Mouse (Mus musculus) liver, embryonic 14.5 days (tissue): ENCODE data around the gene Col18a1. TPM values are rescaled to one million over a fixed set of nuclear protein-coding genes. Genes with fewer than 3 reads are reported as not detected.

Experiments
- ATAC-seq: fragments of 200-750 bp; cut with Nextera tagmentation; 2 replicates; pipeline ENCODE4 v1.8.0; 2017; ENCODE audit warnings: moderate number of reproducible peaks, mild to moderate bottlenecking, moderate library complexity; ENCODE audit not compliant: insufficient read depth
- DNase-seq, 3 experiments: peaks; one replicate each; pipeline ENCODE4 v3.0.0-alpha.2; 2012 to 2013; ENCODE audit warnings: low read depth in 3 of 3, low spot score in 3 of 3
- H3K27ac ChIP-seq: fragments of 300-500 bp; sonication (generic); 2 replicates; pipeline ENCODE4 v1.5.1; 2014; ENCODE audit warnings: moderate library complexity, mild to moderate bottlenecking, control low read depth, inconsistent platforms
- H3K27me3 ChIP-seq: fragments of 300-500 bp; sonication (generic); 2 replicates; pipeline ENCODE4 v1.6.1; 2014; ENCODE audit warnings: mild to moderate bottlenecking, low read length, moderate library complexity; ENCODE audit not compliant: control insufficient read depth, insufficient read depth
- H3K36me3 ChIP-seq: fragments of 300-500 bp; sonication (generic); replicated peaks from 2 replicates; pipeline ENCODE4 v1.6.1; 2014; ENCODE audit warnings: low read depth; ENCODE audit not compliant: control insufficient read depth, insufficient read depth
- H3K4me1 ChIP-seq, 2 experiments: fragments of 200-500 bp in 1 of 2; fragments of 300-500 bp in 1 of 2; sonication (generic) in 1 of 2; replicated peaks; 2 replicates each; pipeline ENCODE4 v1.6.1; 2012 to 2014; ENCODE audit warnings: antibody characterized with exemption in 1 of 2, inconsistent platforms in 1 of 2, low read length in 1 of 2; ENCODE audit not compliant: control insufficient read depth in 2 of 2, insufficient read depth in 2 of 2
- H3K4me2 ChIP-seq: fragments of 300-500 bp; sonication (generic); 2 replicates; pipeline ENCODE4 v1.6.1; 2014; ENCODE audit warnings: low read depth, mild to moderate bottlenecking, control low read depth, moderate library complexity
- H3K4me3 ChIP-seq, 2 experiments: fragments of 200-500 bp in 1 of 2; fragments of 300-500 bp in 1 of 2; sonication (generic) in 1 of 2; 2 replicates each; pipeline ENCODE4 v1.5.1; 2012 to 2014; ENCODE audit warnings: low read depth in 2 of 2, low read length in 2 of 2, mild to moderate bottlenecking in 2 of 2, control low read depth in 1 of 2, inconsistent platforms in 1 of 2, moderate library complexity in 1 of 2; ENCODE audit not compliant: insufficient read depth in 1 of 2
- H3K9ac ChIP-seq: fragments of 300-500 bp; sonication (generic); replicated peaks from 2 replicates; pipeline ENCODE4 v1.6.1; 2014; ENCODE audit warnings: mild to moderate bottlenecking, control low read depth, moderate library complexity
- H3K9me3 ChIP-seq: fragments of 300-500 bp; sonication (generic); 2 replicates; pipeline ENCODE4 v1.6.1; 2016; ENCODE audit warnings: low read length, mixed read lengths; ENCODE audit not compliant: control insufficient read depth
- CTCF ChIP-seq: IDR thresholded peaks from 2 replicates; pipeline ENCODE4 v1.5.1; 2016; ENCODE audit warnings: antibody characterized with exemption, low read depth, control low read depth
- EP300 ChIP-seq: IDR thresholded peaks from 2 replicates; pipeline ENCODE4 v1.6.1; 2016; ENCODE audit warnings: antibody characterized with exemption, low read depth
- WGBS: fragments of 180-500 bp; shearing (Covaris S2); extraction: QIAGEN DNeasy Blood & Tissue Kit; methylation state at CpG from one replicate; pipeline ENCODE4 v1.1.7; 2014; ENCODE audit not compliant: insufficient replicate concordance; 5-methylcytosine and 5-hydroxymethylcytosine counted together
- polyA plus RNA-seq, 2 experiments: library from polyadenylated mRNA; depleted of rRNA in 1 of 2; stranded (reverse) in 1 of 2; unstranded in 1 of 2; fragments of >200 nt; fragmentation: Nextera tagmentation in 1 of 2; extraction: Ambion mirVana in 1 of 2; gene quantifications; 2 replicates each; pipeline versions ENCODE4 v1.2.1 to v1.2.3; 2012 to 2014

The Col18a1 gene
- polyA plus RNA-seq, 2 experiments, result 24.6 to 31.4 TPM

GRCm38 (mm10) chr10:77097006-77097889 is 69.1 kb downstream of the Col18a1 start:
- ATAC-seq, result no peak
- Histone ChIP-seq H3K9ac (no peak overlapping the region), H3K27me3 (no peaks in the 10 kb centered on the region), H3K4me2 (no peak overlapping the region), H3K9me3 (no peaks in the 10 kb centered on the region), H3K27ac (no peak overlapping the region), H3K4me3 (no peak overlapping the region), H3K4me1 (peaks cover 0 to 10% of the 10 kb centered on the region in 2 experiments; a peak in 2 of 4 replicates), H3K36me3 (no peaks in the 10 kb centered on the region)
- DNase-seq, result no peak
- WGBS, result 63% methylated on average over 12 of the region's 12 CpGs
- TF ChIP-seq CTCF, result no peak
- no peak for TF ChIP-seq EP300

- H3K4me1 ChIP-seq, result peaks cover 0 to 16% of the 10 kb centered on the region in 2 experiments; a peak in 2 of 4 replicates
- 82% methylated on average over 3 of the region's 3 CpGs for WGBS
- DNase-seq (no peak), ATAC-seq (no peak)
- H3K9me3 ChIP-seq, result no peaks in the 10 kb centered on the region
- no peak overlapping the region for H3K4me2 ChIP-seq
- no peak overlapping the region for H3K27ac ChIP-seq
- H3K36me3 ChIP-seq, result no peaks in the 10 kb centered on the region
- no peak overlapping the region for H3K9ac ChIP-seq
- H3K4me3 ChIP-seq, result no peak overlapping the region
- TF ChIP-seq CTCF, result no peak
- H3K27me3 ChIP-seq, result no peaks in the 10 kb centered on the region
These were observed 70.7 kb downstream of the Col18a1 start for GRCm38 (mm10) chr10:77095666-77096065.

- H3K9ac ChIP-seq, result no peak overlapping the region
- no peaks in the 10 kb centered on the region for H3K27me3 ChIP-seq
- H3K36me3 ChIP-seq, result no peaks in the 10 kb centered on the region
- no peak overlapping the region for H3K4me2 ChIP-seq
- H3K4me1 ChIP-seq, result peaks cover 0 to 28% of the 10 kb centered on the region in 2 experiments; a peak in 3 of 4 replicates
- DNase-seq, result no peak
- no peak for ATAC-seq
- no peak overlapping the region for H3K27ac ChIP-seq
- no peaks in the 10 kb centered on the region for H3K9me3 ChIP-seq
- TF ChIP-seq EP300 (no peak), CTCF (no peak)
- H3K4me3 ChIP-seq, result no peak overlapping the region
These were observed 72.5 kb downstream of the Col18a1 start for GRCm38 (mm10) chr10:77093817-77094216.

GRCm38 (mm10) chr10:77091538-77092097 is 74.7 kb downstream of the Col18a1 start:
- peak in 1 of 3 experiments; percentile 40 for DNase-seq
- H3K4me3 ChIP-seq, result no peak overlapping the region
- H3K9ac ChIP-seq, result no peak overlapping the region
- H3K4me1 ChIP-seq, result peaks cover 0 to 20% of the 10 kb centered on the region in 2 experiments; a peak in 3 of 4 replicates
- peak; percentile 80 for ATAC-seq
- 42% methylated on average over 4 of the region's 4 CpGs for WGBS
- no peaks in the 10 kb centered on the region for H3K27me3 ChIP-seq
- H3K9me3 ChIP-seq, result no peaks in the 10 kb centered on the region
- no peak for TF ChIP-seq EP300
- no peak; the same call in 1 of the 2 replicates for TF ChIP-seq CTCF
- H3K36me3 ChIP-seq, result no peaks in the 10 kb centered on the region; the same call in 1 of the 2 replicates
- no peak overlapping the region; the same call in 1 of the 2 replicates for H3K27ac ChIP-seq
- H3K4me2 ChIP-seq, result no peak overlapping the region

- H3K9ac ChIP-seq, result no peak overlapping the region
- H3K4me2 ChIP-seq, result no peak overlapping the region
- H3K27ac ChIP-seq, result no peak overlapping the region
- DNase-seq (no peak), ATAC-seq (no peak)
- no peaks in the 10 kb centered on the region; the same call in 1 of the 2 replicates for H3K36me3 ChIP-seq
- peaks cover 0 to 20% of the 10 kb centered on the region in 2 experiments; a peak in 3 of 4 replicates for H3K4me1 ChIP-seq
- no peak for TF ChIP-seq EP300
- no peak for TF ChIP-seq CTCF
- H3K27me3 ChIP-seq, result no peaks in the 10 kb centered on the region
- 33% methylated on average over 5 of the region's 5 CpGs for WGBS
- no peaks in the 10 kb centered on the region for H3K9me3 ChIP-seq
- H3K4me3 ChIP-seq, result no peak overlapping the region
These were observed 76.3 kb downstream of the Col18a1 start for GRCm38 (mm10) chr10:77090063-77090462.
